In genomic region chr8:12290551-12290950, GRCm38 (mm10) we compare ENCODE assay signal across 29 mouse cellular contexts. TPM values are rescaled to one million over a fixed set of nuclear protein-coding genes. Genes with fewer than 3 reads are reported as not detected.
"Had no signal": no experiment of that assay in that cellular context is flagged by ENCODE, and none has a peak within 500 bp of the region (broad histone marks: within the 10 kb centered on the region; RNA-seq: fewer than 3 reads in every experiment).

No protein-coding gene starts in this region.

- DNase-seq: kidney, adult 18-20 months; kidney, postnatal 25 days; layer of hippocampus, adult 9-11 months; liver; lung, adult 2 months; lung, postnatal 14 days; lung, postnatal 4 days; right cerebral cortex, adult 18-20 months; right cerebral cortex, postnatal 14 days; right cerebral cortex, postnatal 4 days; thymus, adult 2 months; thymus, postnatal 14 days; thymus, postnatal 4 days had no signal

- H3K4me1 ChIP-seq: liver, embryonic 12.5 days; liver, embryonic 15.5 days; neural tube, embryonic 12.5 days had no signal

- H3K4me3 ChIP-seq: kidney, embryonic 15.5 days; layer of hippocampus, adult 2 months; limb, embryonic 10.5 days; limb, embryonic 13.5 days; liver, embryonic 12.5 days; liver, embryonic 15.5 days; midbrain, embryonic 12.5 days; neural tube, embryonic 12.5 days; neural tube, embryonic 15.5 days had no signal

- H3K27ac ChIP-seq: kidney, embryonic 15.5 days; layer of hippocampus, adult 2 months; limb, embryonic 10.5 days; limb, embryonic 13.5 days; liver, embryonic 12.5 days; liver, embryonic 15.5 days; midbrain, embryonic 12.5 days; neural tube, embryonic 12.5 days; neural tube, embryonic 15.5 days; stomach, postnatal 0 days had no signal

- H3K27me3 ChIP-seq: kidney, embryonic 15.5 days; liver, embryonic 12.5 days; liver, embryonic 15.5 days; neural tube, embryonic 12.5 days had no signal

- H3K36me3 ChIP-seq: kidney, embryonic 15.5 days; limb, embryonic 10.5 days; limb, embryonic 13.5 days; liver, embryonic 12.5 days; liver, embryonic 15.5 days; midbrain, embryonic 12.5 days; neural tube, embryonic 12.5 days; neural tube, embryonic 15.5 days had no signal

- H3K4me2 ChIP-seq: kidney, embryonic 15.5 days; limb, embryonic 13.5 days; liver, embryonic 12.5 days; liver, embryonic 15.5 days; midbrain, embryonic 12.5 days; neural tube, embryonic 12.5 days; neural tube, embryonic 15.5 days had no signal

- H3K9ac ChIP-seq: kidney, embryonic 15.5 days; limb, embryonic 13.5 days; liver, embryonic 12.5 days; liver, embryonic 15.5 days; midbrain, embryonic 12.5 days; neural tube, embryonic 12.5 days; neural tube, embryonic 15.5 days had no signal

- ATAC-seq: intestine, embryonic 16.5 days; liver, embryonic 12.5 days had no signal

- H3K9me3 ChIP-seq: kidney, embryonic 15.5 days; limb, embryonic 10.5 days; limb, embryonic 13.5 days; liver, embryonic 12.5 days; liver, embryonic 15.5 days; midbrain, embryonic 12.5 days; neural tube, embryonic 12.5 days; neural tube, embryonic 15.5 days had no signal

RNA-seq across cellular contexts. Expression of gene A230072I06Rik, which starts 11.9 kb away (rescaled TPM):
- total RNA-seq: layer of hippocampus, adult 2 months; left cerebral cortex, adult 18-20 months; megakaryocyte progenitor cell, adult 5-6 weeks; megakaryocyte-erythroid progenitor cell, adult 5-6 weeks had no signal
- polyA plus RNA-seq: intestine, embryonic 16.5 days; kidney, embryonic 15.5 days; large intestine, adult 2 months; limb, embryonic 10.5 days; limb, embryonic 13.5 days; liver, embryonic 12.5 days; liver, embryonic 15.5 days; lung, adult 2 months; neural tube, embryonic 12.5 days; neural tube, embryonic 15.5 days; stomach, embryonic 14.5 days; stomach, postnatal 0 days; thymus, adult 2 months had no signal
